Mouse (Mus musculus) regulatory T cell (primary cell): ENCODE data around the gene Rsrc1.
"Not testable (repeated sequence)": the region's sequence is repeated elsewhere in the genome, so short reads cannot be mapped to it uniquely, and the experiment has no call there.

Experiments
- in situ Hi-C: fragments of 300-600 bp; cut with MboI, MseI; formaldehyde crosslinking; loops from one replicate; pipeline ENCODE4 v1.15.1; 2025; ENCODE audit warnings: high pct_unique_total_duplicates

The Rsrc1 gene

GRCm38 (mm10) chr3:66982181-66982911, 1.2 kb downstream of the Rsrc1 start:
- in situ Hi-C loops = loop anchor here (25.0 kb wide), 2 partner anchors 355 to 1805 kb away; no protein-coding TSS in a partner anchor

GRCm38 (mm10) chr3:66983481-66983880, 2.3 kb downstream of the Rsrc1 start:
- in situ Hi-C loops = loop anchor here (25.0 kb wide), 2 partner anchors 354 to 1804 kb away; no protein-coding TSS in a partner anchor

DNA sequence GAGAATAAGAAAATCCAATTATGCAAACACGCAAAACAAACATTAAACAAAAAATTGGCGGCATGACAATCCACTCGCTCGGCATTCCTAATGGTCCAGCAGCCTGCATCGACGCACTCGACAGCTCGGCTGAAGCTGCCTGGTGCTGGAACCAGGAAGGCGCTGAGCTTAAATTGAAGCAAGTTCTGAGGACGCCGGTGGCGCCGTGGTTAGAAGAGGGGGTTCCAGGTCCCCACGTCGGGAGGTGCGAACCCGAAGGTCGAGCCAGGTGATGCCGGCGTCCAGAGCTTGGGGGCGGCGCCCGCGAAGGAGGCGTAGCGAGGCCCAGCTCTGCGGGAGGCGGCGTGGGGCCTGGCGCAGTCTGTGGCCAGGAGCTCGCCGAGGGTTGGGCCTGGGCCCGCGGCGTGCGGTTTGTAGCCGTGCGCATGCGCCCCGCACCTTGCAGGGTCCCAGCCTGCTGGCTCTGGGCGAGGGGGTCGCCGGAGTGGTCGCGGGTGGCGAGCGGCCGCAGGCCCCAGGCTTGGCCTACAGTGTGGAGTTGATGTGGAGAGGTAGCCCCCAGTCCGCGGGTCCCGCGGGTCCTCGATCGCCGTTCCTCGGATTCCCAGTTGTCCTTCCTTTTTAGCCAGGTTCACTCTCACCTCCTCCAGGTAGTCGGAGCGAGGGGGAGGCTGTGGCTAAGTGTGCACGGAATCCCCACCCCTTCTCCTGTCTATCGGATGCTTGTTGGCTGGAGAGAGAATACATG, 4.5 kb downstream of the Rsrc1 start:
- in situ Hi-C loops = loop anchor here (25.0 kb wide), 2 partner anchors 352 to 1802 kb away; no protein-coding TSS in a partner anchor

DNA sequence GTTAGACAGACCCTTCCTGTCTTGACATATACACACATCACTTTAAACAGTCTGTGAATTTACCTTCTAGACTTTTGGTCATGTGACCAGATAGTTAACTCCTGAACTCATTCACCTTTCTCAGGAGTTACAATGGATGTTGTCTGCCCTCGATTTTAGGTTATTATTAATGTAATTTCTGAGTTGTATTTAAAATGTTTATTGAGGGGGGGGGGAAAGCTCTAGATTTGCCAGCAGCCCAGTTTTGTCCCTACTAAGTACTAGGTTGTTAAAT, 5.0 kb downstream of the Rsrc1 start:
- in situ Hi-C loops = loop anchor here (25.0 kb wide), 2 partner anchors 351 to 1801 kb away; no protein-coding TSS in a partner anchor

GRCm38 (mm10) chr3:66996820-66997219, 15.6 kb downstream of the Rsrc1 start:
- in situ Hi-C loops = loop anchor here (25.0 kb wide), 2 partner anchors 340 to 1790 kb away; no protein-coding TSS in a partner anchor

DNA sequence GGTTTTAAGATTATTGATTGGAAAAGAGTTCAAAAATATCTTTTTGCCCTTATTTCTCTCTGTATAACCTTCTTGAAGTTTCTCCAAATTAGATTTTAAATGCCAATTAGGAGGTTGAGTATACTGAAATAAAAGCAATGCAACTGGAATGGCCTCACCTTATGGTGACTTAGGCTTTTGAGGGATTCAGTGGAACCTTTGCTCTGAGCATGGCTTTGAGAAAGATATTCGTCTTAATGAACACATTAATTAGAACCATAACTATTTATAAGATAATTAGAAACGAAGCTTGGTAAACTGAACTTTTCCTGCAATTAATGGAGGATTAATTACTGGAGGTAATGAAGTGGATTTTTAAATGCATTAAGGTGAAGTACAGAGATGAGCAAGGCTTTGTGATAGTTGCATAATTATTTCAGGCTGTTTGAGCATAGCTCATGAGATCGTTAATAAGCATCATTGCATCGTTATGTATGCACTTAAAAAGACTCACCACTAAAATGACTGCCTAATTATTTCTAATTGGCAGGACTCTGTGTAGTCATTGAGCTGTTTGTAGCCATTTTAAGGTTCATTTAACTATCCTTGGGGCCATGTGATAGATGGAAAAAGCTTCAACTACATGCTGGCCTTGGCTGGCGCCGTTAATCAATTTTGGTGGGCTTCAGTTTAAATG, 55.3 kb downstream of the Rsrc1 start:
- in situ Hi-C loops = no loop called here

DNA sequence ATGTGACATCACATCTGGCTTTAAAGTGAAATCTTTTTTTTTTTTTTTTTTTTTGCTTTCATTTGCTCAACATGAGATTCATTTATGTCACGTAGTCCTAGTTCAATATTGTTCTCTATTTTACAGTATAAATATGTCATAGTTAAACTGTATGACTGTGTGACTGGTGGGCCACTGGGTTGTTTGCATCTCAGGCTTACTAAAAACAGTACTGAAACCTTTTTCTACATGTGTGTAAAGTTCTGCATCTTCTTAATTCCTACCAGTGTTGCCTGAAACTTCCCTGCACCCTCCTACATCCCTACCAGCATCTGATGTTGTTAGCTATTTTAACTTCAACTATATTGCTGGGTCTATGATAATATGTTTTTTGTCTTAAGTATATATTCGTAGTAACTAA, 78.6 kb downstream of the Rsrc1 start:
- in situ Hi-C loops = no loop called here

DNA sequence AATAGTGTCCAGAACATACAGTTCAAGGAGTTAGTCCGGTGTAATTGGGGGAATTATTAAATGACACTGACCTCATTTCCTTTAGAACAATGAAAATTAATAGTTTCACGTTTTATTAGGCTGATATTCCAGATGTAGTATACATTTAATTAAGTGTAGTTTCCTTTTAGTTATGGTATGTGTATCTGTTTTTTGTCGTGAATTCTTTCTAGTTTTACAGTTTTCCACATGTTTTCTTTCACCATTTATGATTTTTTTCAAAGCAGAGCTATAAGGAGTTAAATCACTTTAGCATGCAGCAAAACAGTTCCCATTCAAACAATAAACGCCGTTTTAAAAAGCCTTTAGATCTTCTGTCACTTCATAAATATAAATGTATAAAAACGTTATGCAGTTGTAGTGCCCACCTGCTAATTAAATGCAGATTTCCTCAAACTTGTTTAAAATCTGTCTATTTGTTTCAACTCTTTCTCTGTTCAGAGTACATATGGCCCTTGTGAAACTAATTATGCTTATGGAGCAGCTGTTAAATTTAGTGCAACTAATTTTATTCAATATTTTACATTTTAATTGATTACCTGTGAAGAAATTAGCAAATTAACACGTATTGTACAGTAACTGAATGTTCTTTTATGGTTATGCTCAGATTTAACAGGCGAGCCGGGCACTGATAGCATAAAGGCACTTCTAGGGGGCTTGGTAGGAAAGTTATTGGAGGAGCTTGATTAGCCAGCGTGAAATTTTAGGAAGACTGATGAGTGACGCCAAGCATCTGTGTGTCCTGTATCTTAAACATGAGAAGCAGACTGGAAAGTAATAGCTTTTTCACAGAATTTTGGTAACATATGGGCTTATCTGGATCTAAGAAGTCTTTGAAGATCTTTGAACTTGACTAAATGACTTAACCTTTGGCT, 89.6 kb downstream of the Rsrc1 start:
- in situ Hi-C loops = no loop called here

GRCm38 (mm10) chr3:67073653-67074052, 92.5 kb downstream of the Rsrc1 start:
- in situ Hi-C loops = not testable (repeated sequence)

- in situ Hi-C loops = no loop called here
Measured at GRCm38 (mm10) chr3:67075484-67075883, 94.3 kb downstream of the Rsrc1 start.

GRCm38 (mm10) chr3:67084742-67085141, 103.6 kb downstream of the Rsrc1 start:
- in situ Hi-C loops = no loop called here

- in situ Hi-C loops = no loop called here
Measured at GRCm38 (mm10) chr3:67108428-67108827, 127.2 kb downstream of the Rsrc1 start.

- in situ Hi-C loops = no loop called here
Measured at GRCm38 (mm10) chr3:67116317-67116716, 135.1 kb downstream of the Rsrc1 start.

- in situ Hi-C loops = no loop called here
Measured at GRCm38 (mm10) chr3:67132521-67132920, 151.3 kb downstream of the Rsrc1 start.

DNA sequence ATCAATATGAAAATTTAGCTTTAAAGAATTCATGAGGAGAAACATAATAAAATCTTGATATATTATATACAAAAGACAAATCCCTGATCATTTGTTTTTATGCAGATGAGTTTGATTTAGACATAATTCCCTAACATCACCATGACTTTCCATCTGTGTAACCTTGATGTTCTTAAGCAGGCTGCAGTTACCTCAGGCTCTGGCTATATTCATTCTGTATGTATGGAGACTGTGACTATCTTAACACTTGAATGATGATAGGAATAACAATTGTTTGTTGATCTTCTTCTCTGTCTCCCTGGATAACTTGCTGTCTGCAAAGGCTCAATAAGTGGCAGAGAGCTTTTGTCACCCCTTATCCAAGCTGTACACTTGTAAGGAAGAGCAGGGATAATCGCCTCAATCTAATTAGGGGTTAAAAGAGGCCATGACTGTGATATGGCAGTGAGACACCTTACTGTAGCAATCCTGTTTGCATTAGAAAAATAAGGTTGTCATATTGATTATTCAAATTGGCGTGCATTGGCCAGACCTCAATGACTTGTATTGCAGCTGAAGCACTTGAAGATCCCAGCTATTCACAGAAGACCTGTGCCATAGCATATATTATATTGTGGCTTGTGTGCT, 154.7 kb downstream of the Rsrc1 start:
- in situ Hi-C loops = no loop called here

DNA sequence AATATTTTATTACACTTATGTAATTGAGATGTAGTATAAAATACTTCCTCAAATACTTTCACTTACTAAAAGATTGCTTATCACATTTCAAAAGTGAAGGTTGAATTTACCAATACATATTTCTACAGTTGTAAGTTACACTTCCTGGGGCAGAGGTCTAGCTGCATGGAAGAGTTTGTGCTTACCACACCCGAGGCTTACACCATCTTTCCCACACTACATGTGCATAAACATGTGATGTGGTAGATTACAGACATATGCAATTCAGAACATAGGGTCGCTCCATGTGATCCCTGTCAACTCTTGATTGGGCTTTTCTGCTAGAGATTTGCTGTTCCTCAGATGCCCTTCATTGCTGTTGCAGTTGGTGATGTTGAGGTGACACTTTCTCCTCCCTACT, 163.8 kb downstream of the Rsrc1 start:
- in situ Hi-C loops = no loop called here

- in situ Hi-C loops = no loop called here
Measured at GRCm38 (mm10) chr3:67146280-67146679, 165.1 kb downstream of the Rsrc1 start.

GRCm38 (mm10) chr3:67147246-67147645, 166.1 kb downstream of the Rsrc1 start:
- in situ Hi-C loops = no loop called here

- in situ Hi-C loops = no loop called here
Measured at GRCm38 (mm10) chr3:67197179-67197578, 216.0 kb downstream of the Rsrc1 start.

DNA sequence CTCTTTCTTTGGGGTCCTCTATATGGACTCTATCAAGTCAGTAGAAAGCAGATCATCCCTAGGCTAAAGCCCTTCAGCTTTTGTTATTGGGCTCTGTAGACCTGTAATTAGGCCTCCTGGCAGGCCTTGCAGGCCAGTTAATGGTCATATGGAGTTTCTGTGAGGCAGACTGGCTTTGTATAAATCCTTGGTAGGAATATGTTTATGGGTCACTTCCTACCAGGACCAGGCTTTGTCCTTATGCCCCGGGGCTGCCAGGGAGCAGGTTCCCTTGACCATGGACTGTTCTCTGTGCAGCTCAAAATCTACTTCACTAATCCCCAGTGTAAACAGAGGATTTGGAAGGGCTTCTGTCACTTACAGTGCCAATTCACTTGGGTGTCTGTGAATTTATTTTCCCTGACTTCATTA, 231.9 kb downstream of the Rsrc1 start:
- in situ Hi-C loops = no loop called here
